Mouse (Mus musculus): ENCODE measurements around the gene Kif1b.
"Not testable (repeated sequence)": the region's sequence is repeated elsewhere in the genome, so short reads cannot be mapped to it uniquely, and the experiment has no call there.

Kif1b gene

DNA sequence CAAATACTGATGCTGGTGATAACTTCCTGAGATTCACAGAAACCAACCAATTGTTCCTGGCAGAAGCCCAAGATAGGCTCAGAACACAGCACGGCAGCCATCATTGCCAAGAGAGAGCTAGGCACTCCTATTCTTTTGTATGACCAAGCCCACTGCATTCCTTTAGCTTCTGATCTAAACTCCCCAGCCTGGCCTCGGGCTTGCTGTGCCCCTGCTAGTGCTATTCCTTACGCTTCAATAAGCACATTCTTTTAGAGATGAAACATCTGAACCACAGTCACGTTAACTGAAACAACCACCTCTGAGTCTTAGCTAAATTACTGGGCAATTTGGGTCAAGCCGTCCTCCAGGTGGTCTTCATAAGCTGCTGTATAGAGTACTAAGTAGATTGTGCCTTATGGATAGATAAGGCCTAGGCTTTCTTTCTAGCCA, 87.4 kb downstream of the Kif1b start:
- no peak for DNase-seq (ENCODE audit: low spot score)

DNA sequence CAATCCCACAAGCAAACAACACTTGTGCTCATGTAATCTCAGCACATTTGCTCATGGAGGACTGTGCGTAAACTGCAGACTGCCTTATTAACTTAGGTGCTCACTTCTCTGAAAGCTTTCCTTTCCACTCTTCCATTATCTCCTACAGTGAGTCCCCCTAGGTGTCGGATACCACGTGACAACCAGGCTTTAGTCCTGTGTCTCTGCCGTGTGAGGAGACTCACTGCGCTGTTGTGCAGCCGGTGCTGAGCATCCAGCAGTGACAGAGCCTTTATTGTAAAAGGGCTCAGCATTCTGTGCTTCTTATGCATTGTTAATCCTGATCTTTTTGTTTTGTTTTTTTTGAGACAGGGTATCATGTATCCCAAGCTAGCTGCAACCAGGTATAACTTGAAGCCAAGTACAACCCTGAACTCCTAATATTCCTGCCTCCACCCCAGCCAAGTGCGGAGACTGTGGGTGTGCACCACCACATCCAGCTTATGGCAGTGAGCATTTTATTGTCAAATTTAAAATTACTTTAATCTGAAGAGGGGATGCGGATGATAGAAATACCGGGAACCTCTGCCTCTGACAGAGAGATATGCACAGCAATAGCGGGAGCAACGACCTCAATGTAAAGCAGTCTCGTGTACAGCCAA, 88.0 kb downstream of the Kif1b start:
- no peak for DNase-seq (ENCODE audit: low spot score)

DNA sequence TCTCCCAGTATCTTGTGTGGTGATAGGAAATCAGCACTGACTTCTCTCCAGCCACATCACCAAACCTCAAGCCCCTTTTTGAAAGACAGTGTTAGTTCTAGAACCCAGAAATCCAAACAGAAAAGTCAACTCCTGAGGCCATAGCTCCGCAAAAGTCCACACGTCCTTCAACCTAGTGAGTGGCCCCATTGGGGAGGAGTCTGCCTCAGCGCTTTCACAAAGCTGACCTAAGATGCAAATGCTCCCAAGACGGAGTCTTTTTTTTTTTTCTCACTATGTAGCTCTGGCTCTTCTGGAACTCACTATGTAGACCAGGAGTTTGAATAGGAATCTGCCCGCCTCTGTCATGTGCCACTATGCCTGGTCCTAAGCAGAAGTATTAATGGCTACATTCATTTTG, 89.0 kb downstream of the Kif1b start:
- no peak for DNase-seq (ENCODE audit: low spot score)

DNA sequence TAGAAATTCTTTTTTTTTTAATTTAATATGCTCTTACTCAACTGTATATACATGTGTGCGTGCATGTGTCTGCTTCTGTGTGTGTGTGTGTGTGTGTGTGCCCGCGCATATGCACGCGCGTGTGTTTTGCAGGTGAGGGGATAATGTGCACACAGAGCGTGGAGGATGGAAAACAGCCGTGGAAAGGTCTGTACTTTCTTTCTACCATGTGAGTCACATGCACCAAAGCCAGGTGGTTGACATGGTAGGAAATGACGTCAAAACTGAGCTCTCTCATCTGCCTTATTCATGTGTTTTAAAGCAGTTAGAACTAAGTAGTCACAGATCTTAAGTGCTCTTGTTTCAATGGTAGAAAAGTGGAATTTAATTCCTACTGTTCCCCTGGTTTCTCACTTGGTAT, 91.5 kb downstream of the Kif1b start:
- DNase-seq (ENCODE audit: low spot score), result no peak

DNA sequence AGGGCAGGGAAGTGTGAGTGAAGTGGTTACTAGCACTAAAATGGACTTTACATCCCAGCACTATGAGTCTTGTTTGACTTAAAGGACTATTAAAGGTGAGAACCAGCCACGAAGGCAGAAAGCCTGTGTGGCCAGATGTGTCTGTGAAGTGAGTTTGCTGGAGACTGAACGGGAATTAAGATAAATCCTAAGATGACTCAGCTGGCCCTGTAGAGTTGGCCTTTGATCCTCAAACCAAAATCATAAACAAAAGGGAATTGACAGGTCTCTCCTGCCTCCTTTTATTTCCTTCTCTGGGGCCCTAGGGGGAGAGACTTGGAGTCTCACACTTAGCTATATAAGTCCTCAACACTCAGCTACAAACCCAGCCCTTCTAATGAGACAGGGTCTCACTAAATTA, 92.1 kb downstream of the Kif1b start:
- DNase-seq (ENCODE audit: low spot score), result no peak

DNA sequence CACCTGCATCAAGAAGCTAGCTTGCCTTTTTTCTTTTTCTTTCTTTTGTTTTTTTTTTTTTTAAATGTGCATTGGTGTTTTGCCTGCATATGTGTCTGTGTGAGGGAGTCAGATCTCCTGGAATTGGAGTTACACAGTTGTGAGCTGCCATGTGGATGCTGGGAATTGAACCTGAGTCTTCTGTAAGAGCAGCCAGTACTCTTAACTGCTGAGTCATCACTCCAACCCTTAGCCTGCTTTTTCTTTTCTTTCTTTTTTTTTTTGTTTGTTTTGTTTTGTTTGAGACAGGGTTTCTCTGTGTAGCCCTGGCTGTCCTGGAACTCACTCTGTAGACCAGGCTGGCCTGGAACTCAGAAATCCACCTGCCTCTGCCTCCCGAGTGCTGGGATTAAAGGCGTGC, 93.0 kb downstream of the Kif1b start:
- DNase-seq (ENCODE audit: low spot score), result not testable (repeated sequence)

DNA sequence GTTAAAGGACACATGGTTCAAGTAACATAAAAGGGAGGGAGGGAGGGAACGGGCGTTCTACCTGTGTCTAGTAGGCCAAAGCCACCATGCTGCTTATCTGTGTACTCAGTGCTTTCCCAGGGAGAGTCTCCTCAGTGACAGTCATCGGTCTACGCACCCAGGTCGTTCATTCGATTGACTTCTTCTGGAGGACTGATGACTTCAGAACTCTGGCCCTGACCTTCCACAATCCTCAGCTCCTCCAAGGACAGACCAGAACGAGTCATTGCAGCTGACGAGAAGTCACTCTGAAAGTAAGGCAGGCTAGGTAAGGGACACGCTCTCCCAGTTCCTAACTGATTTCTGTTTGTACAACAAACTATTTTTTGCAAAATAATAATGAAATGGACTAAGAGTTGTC, 94.0 kb downstream of the Kif1b start:
- no peak for DNase-seq (ENCODE audit: low spot score)

DNA sequence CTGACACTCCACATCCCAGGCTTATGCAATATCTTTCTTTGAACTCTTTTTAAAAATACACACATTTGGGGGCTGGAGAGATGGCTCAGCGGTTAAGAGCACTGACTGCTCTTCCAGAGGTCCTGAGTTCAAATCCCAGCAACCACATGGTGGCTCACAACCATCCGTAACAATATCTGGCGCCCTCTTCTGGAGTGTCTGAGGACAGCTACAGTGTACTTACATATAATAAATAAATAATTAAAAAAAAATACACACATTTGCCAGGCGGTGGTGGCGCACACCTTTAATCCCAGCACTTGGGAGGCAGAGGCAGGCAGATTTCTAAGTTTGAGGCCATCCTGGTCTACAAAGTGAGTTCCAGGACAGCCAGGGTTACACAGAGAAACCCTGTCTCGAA, 96.1 kb downstream of the Kif1b start:
- not testable (repeated sequence) for DNase-seq (ENCODE audit: low spot score)

DNA sequence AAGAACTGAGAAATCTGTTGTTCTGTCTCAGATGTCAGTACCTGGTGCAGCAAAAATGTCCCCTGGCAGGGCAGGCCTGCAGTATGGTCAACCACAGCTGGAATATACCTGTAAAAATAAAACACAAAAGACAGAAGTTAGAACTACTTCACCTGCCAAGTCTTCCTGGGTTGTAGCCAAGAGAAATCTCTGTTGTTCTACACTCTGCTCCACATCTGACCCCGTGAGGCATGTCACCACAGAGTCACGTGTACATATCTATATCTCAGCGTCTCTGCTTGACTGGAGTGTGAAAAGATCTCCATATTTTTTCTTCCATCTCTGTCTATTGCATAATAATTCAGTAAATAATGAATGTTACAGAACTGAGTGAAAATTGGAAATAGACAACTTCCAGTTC, 105.0 kb downstream of the Kif1b start:
- no peak for DNase-seq (ENCODE audit: low spot score)

DNA sequence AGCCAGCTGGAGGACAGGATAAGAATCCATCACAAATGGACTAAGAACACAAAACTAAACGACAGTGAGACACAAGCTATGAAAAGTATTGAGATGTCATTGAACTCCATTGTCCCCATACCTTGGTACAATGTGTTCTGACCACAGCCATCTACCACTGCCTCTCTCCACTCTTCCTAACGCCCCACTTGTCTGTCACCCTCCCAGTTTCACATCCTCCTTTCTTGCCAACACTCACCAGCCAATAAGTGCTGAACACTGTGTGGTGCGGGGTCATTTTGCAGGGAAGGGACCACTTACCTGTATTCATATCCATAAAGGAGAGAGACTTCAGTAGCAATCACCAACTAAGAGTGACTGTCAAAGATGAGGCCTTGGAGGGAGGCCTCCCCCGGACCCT, 106.4 kb downstream of the Kif1b start:
- no peak for DNase-seq (ENCODE audit: low spot score)

DNA sequence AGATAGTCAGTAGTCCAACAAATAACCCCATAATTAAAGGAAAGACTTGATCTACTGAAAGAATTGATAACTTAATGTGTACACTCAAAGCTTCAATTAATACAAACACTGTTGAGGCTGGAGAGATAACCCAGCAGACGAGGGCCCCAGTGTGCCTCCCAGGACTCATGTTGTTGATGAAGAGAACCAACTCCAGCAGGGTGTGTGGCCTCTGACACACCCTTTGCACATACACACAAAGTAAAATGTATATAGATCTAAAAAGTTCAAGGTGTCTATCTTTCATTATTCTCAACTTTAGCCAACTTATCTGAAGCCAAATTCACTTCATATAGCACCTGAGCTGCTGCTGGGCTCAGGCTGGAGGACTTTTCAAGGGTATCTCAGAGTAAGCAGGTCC, 110.3 kb downstream of the Kif1b start:
- DNase-seq (ENCODE audit: low spot score), result no peak

DNA sequence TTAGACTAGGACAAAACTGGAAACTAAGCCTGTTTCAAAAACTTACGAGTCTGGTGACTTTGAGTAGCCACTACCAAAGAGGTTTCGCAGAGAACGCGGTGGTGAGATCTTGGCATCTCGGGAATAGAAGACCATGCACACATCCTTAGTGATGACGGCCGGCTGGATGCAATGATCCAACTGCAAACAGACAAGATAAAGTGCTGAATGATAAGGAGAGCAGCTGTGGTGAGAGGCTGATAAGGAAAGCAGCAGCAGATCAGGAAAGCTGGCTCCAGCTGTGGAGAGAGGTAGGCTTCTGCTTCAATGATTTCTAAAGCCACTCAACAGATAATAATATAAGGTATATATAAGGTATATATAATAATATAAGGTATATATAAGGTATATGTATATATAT, 116.4 kb downstream of the Kif1b start:
- DNase-seq (ENCODE audit: low spot score), result no peak

DNA sequence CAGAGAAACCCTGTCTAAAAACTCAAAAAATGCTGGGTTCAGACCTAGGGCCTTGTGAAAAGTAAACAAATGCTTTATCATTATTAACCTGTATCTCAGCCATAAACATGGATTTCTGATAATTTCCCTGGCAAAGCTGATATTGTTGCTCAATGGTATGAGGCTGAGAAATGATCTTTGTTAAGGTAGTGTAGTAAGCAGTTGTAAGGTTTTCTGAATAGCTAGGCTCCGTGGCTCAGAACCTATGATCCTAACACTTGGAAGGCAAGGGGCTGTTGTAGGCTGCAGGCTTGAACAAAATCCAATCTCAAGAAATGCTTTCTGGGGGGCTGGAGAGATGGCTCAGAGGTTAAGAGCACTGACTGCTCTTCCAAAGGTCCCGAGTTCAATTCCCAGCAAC, 118.9 kb downstream of the Kif1b start:
- no peak for DNase-seq (ENCODE audit: low spot score)

DNA sequence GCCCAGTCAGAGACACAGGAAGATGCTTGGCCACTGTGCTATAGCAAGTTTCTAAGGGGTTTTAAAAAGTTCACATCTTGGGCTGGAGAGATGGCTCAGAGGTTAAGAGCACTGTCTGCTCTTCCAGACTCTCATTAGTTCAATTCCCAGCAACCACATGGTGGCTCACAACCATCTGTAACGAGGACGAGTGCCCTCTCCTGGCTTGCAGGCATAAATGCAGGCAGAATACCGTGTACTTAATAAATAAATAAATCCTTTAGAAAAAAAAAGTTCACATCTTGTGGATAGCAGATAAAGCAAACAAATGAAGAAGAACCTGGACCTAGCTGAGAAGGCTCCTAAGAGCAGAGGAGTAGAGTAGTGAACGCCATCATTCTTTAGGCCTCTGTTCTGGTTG, 124.7 kb downstream of the Kif1b start:
- no peak for DNase-seq (ENCODE audit: low spot score)

DNA sequence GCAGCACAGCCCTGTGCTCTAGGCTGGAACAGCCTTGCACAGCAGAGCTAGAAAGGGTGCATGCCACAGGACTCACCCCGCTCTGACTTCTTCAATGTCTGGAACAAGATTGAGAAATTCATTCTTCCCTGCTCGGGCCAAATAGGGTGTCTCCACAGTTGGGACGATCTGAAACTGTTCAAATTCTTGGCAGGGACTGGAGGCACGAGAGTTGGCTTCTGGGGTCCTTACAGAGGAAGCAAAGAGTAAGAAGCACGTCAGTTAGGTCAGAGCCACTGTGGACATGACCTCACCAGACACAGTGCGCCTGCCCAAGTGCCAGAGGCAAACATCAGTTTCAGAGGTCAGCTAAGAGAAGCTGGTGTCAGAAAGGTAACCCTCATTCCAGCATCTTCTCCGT, 125.3 kb downstream of the Kif1b start:
- no peak for DNase-seq (ENCODE audit: low spot score)

DNA sequence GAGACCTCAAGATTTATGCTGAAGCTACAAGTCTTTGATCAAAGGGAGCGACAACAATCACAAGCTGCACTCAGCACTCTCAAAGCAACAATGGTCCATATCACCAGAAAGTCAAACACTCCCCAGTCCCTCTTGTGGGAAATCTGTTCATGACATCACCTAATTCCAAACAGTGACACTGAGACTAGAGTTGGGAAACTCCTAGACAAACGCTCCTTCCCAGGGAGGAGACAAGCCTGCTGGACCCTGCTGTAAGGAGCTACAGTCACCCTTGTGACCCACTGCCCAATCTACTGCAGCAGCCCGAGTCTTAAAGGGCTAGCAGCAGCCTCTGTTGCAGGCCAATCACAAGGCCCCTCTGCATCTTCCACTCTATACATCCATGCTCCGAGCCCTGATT, 127.9 kb downstream of the Kif1b start:
- DNase-seq (ENCODE audit: low spot score), result no peak

DNA sequence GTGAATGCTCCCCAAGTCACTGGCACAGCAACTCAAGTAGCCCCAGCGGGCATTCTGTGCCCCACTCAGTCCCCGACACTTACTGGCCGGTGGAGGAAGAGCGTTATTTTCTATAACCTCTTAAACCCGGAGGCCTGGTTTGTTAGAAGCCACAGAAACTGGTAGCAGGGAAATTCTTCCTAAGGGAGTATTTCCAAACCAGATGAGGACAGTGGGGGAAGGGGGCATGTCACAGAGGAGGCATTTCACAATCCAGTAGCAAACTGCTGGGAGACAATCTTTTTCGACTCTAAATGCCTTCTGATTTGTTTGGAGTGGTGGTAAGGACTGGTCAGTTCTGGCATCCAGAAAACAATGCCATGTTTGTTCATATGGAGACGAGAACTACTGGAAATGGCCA, 128.3 kb downstream of the Kif1b start:
- DNase-seq (ENCODE audit: low spot score), result no peak

DNA sequence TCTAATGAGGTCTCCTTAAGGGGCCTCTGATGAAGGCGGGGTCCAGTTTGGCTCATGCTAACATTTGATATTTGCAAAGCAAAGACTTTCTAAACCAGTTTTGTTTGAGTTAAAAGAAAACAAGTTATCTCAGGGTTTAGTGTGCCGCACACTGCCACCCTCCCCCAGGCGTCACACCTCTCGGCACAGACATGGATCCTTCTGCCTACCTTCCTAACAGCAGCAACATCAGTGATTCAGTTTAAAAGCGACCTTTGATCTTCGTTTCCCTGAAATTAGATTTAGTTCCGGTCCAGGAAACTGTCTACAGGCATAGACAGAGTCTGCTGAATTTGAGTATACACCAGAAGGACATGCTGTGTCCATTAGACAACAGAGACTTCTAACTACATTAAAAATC, 129.2 kb downstream of the Kif1b start:
- no peak for DNase-seq (ENCODE audit: low spot score)

DNA sequence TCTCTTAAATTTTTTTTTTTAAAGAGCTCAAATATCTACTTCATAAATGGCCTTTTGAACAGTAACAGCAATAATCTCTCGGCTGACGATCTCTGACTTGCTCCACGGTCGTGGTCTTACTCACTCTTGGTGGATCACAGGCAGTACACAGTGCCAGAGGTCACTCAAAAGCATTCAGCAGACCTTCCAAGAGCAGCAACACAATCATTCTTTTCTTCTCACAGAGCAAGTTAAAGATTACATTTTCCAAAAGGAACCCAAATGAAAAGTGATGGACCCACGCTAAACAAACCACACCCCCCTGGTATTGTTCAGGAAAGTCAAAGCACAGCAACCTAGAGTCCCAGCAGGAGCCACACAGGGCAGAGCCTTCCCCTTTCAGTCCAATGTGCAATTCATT, 130.4 kb downstream of the Kif1b start:
- no peak for DNase-seq (ENCODE audit: low spot score)

DNA sequence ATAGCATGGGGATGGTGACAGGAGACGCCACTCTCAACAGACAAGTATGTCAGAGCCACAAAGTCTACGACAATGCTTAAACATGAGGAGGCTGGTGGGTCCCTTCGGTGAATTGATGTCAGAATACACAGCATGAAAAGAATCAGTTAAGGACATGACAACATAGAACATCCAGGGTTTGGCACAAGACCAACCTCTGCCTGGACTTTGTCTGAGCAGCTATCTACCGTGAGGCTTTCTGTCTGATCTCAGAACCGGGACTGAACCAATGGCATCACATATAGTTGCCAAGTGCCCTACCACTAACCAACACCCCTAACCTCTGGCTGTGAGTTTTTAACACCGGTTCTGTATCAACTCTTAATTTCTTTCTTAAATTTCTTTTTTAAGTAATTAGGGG, 130.8 kb downstream of the Kif1b start:
- DNase-seq (ENCODE audit: low spot score), result no peak

DNA sequence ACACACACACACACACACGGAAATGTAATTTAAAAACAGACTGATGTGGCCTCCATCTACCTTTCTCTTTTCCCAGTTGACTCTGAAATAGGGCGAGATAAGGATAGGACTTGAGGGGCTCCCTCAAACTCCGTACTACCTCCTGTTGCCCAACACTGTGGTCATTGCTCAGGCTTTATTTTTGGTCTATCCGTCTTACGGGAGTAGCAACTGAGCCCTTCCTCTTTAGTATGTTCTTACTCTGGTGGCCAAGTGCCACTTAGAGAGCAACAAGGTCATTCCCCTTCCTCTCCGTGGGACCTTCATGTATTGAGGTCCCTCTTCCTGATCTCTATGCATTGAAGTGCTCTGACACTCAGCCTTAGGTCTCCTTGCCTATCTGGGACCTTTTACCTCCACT, 133.8 kb downstream of the Kif1b start:
- no peak for DNase-seq (ENCODE audit: low spot score)

DNA sequence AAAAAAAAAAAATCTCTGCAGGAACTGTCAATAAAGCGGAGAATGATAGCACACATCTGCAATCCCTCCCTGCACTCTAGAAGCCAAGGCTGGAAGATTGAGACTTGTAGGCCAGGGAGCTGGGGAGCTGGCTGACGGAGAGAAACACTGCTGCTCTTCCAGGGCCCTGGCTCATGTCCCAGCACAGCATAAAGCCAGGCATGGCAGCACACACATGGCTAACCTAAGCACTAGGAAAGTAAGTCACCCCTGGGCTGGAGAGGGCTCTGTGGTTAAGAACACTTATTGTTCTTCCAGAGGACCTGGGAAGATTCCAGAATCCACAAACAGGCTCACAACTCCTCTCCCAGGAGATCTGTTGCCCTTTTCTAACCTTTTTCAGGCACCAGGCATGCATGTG, 134.8 kb downstream of the Kif1b start:
- DNase-seq (ENCODE audit: low spot score), result no peak

DNA sequence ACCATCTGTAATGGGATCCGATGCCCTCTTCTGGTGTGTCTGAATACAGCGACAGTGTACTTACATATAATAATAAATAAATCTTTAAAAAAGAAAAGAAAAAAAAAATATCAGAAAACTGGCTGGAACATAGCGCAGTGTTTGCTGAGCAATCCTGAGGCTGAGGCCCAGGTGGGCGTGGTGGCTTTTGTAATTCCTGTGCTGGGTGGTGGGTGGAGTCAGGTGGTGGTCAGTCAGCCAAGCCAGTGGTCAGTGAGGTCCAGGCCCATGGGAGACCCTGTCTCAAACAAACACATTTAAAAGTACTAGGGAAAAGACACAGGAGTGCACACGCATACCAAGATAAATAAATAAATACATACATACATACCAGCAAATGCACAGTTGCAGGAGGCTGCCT, 135.4 kb downstream of the Kif1b start:
- no peak for DNase-seq (ENCODE audit: low spot score)

DNA sequence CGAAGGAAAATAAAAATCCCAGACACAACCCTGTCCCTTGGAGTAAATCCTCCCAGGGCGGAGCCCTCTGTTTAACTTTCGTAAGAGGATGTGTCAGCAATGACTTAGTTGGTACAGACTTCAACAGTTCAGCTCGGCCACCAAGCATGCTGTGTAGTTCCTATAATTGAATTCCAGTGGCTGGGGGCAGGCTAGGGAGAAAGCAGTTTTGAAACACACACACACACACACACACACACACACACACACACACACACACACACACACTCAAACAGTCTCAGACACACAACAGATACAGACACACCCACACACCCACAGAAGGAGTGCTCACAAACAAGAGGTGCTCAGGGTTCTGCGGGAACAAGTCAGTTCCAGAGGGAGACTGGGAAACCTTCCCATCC, 135.9 kb downstream of the Kif1b start:
- DNase-seq (ENCODE audit: low spot score), result no peak

DNA sequence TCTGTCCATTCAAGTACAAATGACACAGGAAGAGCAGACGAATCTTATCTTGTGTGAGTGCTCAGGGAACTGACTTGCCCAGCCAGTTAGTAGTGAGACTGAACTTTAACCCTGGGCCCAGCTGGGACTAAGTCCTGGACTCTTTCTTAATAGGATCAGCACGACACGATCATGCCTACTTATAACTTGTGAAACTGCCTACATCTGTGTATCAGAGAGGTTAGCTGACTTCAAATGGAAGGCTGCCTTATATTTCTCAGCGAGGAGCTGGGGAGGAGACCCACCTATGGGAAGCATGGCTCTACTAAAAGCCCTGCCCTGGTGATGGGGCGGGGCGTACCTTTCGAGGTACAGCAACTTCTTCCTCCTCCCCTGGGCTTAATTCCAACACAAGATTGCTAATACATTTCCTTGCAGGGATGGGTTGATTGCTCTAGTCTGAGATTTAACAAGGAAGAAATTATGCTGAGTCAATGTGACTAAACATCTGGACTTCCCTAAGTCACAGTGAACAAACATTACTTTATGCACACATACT, 137.0 kb downstream of the Kif1b start:
- no peak for DNase-seq (ENCODE audit: low spot score)
